Mouse (Mus musculus): ENCODE measurements around the gene Fbxw7.

Gene Fbxw7

DNA sequence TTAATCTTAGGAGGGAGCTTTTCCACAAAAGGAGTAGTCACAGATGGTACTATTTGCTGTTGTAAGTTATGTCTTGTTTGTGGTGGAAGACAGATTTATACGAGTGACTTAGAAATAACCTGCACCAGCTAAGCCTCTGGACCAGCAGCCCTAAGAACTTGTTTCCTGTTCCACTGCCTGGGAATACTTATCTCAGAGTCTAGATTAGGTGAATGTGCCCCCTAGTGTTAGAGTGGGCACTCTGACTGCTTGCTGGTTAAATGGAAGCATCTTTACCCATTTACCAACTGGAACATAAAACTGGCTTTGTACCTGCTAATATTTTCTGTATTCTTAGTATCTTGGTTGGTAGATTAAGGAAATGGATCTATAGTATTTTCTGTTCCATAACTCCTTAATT, 74.6 kb downstream of the Fbxw7 start:
- DNase-seq (ENCODE audit: low spot score in 2 of 2) = no peak

DNA sequence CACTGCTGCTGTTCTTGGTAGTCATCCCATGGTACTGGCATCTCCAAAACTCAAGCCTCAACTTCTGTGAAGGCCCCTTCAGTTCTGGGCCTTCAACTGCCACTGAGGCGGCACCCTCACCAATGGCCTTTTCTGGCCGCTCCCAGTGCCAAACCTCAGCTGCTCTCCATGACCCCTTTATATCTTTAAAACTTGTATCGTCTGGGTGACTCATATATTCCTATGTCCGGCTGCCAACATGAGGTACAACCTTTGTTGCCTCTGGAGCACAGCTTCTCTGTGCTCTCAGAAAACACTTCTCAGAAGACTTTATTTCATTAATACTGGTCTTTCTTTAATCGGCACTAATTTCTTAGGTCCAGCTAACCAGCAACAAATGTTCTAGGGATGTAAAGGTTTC, 75.9 kb downstream of the Fbxw7 start:
- DNase-seq (ENCODE audit: low spot score in 2 of 2) = no peak

DNA sequence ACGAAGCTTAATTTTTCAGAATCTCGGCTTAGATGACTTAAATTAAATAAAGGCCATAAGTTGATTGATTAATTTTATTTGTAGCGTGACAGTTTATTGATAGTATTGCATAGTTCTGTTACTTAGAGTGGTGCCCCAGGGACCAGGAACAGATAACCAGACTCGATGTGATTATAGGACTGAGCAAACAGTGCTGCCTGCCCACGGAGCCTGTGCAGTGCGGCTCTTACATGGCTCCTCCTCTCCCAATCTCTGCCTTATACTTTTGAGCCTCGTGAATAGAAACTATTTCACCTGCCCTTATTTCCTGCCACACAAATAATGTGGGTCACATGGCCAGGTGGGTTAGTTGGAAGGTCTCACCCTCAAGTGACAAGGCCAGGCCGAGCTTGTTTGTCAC, 82.9 kb downstream of the Fbxw7 start:
- no peak for DNase-seq (ENCODE audit: low spot score in 2 of 2)

DNA sequence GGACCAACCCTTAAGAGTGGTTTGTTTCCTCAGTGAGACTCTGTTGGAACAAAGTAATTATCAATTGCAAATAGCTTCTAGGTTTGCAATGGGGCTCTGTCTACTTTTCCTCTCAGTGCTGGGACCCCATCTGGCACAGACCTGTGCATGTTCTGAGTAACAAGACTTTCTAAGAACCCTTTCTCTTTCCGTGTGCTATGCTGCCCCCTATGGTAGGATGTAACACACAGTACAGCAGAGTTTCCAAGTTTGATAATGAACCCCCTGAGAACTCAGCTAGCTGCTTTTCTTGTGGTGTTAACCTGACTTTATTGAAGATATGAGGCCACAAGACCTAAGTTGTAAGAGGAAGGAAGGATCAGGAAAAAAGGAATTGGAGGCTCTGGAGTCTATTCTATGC, 91.5 kb downstream of the Fbxw7 start:
- no peak for DNase-seq (ENCODE audit: low spot score in 2 of 2)

DNA sequence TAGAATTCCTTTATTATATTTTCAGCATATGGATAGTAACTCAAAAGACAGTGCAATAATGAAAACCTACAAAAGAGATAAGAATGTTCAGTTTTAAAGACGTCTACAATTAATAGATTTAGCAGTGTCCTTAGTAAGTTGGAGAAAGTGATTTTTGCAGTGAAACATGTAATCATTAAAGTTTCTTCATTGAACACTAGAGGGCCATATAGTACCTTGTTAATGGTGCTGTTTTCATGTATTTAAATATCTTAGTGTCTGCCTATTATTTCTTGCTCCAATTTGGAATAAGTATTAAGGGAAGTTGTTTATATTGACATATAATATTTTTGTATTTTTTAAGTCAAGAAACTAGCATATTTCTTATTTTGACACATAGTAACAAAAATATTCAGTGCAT, 99.2 kb downstream of the Fbxw7 start:
- DNase-seq (ENCODE audit: low spot score in 2 of 2) = no peak

DNA sequence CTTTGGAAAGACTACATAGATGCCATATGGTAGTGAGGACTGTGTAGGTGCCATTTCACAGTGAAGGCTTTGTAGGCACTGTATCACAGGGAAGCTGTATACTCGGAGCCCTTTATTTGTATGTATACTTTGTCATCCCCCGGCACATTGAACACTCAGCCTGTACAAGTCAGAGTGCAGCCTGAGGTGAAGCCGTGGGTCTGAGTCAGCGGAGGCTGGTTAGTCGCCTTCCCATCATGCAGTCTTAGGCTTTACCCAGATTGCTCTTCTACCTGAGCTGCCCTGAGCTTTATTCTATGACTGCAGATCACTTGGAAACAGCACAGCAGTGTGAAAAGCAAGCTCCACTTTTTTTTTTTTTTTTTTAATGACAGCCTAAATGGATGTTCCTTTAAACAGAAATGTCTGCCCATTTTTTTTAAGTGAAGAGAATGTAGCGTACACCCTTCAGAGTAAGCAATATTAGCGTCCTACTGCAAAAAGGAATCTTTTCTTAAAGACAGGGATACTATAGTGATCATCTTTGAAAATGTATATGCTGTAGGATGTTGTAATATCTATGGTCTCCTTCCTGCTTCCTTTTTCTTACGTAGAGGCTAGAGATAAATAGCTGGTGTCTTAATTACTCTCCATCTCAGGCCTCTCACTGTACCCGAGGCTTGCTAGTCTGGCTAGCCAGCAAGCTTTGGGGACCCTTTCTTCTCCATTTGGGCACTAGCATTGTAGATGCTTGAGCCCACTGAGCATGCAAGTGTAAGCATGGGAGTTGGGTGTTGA, 103.0 kb downstream of the Fbxw7 start:
- DNase-seq (ENCODE audit: low spot score in 2 of 2) = no peak

DNA sequence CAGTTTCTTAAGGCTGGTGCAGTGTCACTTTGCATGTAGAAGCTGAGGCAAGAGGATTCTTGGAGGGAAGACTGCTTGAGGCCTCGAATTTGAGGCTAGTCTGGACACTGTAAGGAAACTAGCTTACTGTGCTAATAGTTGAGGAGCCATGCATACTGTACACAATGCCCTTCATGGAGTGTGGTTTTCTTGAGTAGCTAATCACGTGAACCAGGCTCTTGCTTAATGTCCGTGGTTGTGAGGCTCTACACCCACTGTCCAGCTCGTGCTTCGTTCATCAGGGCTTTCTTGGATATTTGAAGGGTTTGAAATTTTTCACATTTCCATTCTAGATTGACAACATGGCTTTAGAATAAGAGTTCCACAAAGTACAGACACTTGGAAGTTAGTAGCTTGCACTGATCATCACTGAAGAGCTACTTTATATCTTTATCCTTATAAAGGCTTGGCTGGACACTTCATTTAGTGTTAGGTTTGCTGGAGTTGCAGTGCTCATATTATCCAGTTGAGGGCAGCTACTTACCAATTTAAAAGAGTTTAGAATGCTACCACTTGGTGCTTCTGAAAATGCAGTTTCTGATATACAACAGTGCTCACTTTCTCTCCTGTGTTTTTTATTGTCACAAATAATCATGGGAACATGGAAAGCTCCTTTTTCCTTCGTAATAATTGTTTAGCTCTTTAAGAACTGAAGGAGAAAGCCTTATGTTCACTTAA, 106.8 kb downstream of the Fbxw7 start:
- DNase-seq (ENCODE audit: low spot score in 2 of 2) = no peak

DNA sequence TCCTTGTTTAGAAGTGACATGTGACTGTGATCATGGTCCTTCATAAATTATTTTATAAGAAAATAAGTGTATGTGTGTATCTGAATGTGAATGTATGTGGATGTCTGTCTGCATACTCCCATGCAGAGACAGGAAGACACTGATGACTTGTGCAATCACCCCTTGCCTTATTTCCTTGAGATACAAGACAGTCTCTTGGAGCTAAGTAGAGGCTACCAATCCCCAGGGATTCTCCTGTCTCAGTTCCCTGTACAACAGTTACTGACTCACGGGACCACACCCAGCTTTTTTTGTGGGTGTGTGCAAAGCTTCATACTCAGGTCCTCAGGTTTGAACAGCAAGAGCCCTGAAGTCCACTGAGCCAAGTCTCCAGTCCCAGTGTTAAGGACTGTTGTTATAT, 108.2 kb downstream of the Fbxw7 start:
- no peak for DNase-seq (ENCODE audit: low spot score in 2 of 2)

DNA sequence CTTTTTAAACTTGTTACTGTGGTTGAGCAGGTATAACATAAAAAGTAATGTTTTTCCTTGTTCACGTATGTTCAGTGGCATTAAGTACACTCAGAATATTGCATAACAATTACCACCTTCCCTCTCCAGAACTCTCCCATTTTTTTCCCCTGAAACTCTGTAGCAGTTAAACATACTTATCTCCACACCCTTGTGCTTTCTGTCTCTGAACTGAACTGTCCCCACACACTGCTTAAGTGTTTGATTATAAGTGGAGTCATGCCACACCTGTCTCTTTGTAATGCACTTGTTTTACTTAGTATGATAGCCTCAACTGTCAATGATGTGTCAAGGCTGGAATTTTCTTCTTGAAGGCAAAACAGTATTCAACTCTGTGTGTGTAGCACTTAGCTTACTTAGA, 108.6 kb downstream of the Fbxw7 start:
- no peak for DNase-seq (ENCODE audit: low spot score in 2 of 2)

DNA sequence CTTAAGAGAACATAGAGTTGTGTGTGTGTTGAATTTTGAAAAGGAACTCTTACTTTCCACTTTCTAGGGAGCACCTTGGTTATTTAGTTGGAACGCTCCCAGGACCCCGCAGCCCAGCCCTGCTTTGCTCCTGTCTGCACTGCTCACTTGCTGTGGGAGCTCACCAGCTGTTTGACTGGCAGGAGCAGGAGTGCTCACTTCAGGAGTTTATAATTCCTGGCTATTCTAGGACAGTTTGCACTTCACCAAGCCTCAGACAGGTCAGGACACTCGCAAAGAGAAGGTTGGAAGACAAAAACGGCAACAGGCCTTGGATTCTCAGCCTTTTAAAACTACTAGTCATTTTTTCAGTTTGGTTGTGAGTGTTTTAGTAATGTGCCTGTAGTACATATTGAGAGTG, 110.2 kb downstream of the Fbxw7 start:
- DNase-seq (ENCODE audit: low spot score in 2 of 2) = no peak

DNA sequence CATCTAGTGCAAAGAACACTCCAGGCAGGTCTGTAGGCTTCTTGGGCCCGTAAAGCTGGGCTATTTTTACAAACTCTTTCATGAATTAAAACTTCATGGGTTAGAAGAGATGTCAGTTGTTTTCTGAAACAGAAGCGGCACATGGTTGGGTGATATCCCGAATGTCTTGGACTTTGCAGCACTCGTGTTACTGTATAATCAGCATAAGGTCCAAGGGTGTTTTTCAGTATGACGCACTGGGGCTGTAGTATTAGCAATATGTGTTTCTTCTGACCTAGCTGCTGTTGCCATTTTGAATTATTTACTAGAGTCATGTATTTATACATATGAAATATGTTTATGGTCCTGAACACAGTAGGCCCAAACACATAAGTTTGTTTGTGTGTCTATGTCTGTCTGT, 111.1 kb downstream of the Fbxw7 start:
- no peak for DNase-seq (ENCODE audit: low spot score in 2 of 2)

DNA sequence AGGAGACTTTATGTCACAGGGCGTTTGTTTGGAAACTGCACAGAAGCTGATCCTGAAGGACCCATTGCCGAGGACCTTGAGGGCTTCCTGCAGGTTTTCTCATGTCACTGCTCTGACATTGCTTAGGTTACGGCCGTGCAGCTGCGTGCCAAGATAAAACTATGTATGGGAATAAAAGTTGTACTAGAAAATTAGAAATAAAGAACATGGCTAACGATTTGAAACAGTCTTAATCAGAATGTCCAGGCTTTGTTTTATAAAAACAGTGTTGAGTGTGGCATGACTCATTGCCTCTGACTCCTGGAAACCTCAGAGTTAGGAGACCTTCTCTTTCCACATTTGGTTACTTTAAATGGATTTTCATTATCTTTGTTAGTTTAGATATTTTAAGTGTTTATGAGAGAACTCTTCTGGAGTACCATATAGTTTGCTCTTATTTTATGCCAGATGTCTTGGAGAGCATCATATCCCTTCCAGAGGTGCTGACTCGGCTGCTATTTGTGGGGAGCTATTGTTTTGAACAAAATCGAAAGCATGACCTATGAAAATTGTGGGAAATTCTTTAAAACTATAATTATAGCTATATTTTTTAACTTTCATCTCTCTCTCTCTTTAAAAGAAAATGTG, 112.2 kb downstream of the Fbxw7 start:
- DNase-seq (ENCODE audit: low spot score in 2 of 2) = no peak

DNA sequence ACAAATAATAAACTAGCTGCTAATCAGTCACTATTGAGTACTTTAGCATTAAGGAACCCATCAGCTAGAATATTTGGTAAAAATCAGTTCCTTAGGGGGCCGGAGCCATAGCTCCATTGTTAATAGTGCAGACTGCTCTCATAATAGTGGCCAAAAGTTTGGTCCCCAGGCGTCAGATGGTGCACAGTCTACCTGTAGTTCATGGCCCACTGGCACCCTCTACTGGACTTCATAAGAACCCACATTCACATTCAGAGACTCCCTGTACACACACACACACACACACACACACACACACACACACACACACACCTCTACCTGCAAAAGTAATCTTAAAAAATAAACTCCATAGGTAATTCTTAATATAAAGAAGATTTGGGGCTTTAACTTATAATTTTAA, 112.8 kb downstream of the Fbxw7 start:
- DNase-seq (ENCODE audit: low spot score in 2 of 2) = no peak

DNA sequence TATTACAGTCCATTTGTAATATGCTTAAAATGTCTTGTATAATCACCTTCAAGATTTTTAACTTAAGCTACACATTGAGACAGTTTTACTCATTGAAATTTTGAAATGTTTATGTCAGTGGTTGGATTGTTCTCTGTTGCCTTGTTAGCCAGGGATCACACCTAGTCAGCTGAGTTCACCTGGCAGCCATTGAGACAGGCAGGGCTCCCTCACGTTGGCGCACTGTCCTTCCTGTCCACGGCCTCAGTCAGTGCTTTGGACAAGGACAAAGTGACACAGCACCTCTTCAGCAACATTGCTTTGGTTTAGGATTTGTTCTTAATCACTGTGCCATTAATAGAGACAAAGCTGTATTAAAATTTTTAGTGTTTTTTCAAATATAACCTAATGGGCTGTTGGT, 114.1 kb downstream of the Fbxw7 start:
- DNase-seq (ENCODE audit: low spot score in 2 of 2) = no peak

DNA sequence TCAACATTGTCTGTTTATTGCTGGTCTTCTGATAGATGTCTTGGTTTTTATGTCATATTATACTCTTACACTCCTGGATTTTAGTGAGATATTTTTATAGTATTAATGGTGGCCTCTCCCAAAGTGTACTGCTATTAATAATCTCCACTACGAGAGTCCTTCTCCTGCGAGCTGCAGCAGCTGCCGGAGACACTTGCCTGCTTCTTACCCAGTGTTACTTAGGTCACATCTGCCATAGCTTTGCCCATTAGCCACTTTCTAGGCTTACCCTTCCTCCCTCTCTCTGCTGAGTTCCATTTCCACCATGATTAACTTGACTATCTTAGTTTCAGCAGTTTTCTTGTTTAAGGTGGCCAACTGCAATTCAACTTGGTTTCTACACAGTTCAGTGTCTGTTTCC, 115.6 kb downstream of the Fbxw7 start:
- no peak for DNase-seq (ENCODE audit: low spot score in 2 of 2)

DNA sequence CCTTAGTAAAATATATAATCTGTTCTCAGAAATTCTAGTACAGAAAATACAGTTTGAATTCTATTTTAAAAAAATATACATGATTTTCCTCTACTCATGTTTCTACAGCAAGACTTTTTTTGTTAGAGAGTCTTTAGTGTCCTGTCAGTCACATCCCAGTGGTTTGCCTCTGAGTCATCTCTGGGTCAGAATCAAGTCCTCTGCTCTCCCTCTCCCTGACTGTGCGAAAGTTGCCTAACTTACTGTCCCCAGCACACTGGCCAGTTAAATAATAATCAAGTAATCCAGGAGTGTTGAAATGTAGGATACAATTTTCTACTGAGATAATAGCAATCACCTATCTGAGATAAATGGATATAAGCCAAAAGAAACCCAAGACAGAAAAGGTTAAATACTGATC, 120.7 kb downstream of the Fbxw7 start:
- no peak for DNase-seq (ENCODE audit: low spot score in 2 of 2)

DNA sequence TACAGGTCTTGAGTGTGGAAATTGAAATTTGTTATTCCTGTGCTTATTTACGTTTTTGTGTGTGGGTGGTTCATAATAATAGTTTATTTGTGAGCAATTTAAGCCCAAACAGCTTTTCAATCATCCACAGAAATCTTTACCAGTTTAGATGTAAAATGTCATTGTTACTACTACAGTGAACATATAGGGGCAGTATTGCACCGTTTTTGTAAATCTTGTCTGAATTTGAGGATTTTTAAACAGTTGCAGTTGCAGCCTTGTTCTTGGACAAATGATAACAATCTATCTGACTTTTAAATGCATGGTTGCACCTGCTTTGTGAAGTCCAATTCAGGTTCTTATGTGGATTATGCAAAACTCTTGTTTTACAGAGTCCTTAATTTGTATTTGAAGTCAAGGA, 121.2 kb downstream of the Fbxw7 start:
- no peak for DNase-seq (ENCODE audit: low spot score in 2 of 2)

DNA sequence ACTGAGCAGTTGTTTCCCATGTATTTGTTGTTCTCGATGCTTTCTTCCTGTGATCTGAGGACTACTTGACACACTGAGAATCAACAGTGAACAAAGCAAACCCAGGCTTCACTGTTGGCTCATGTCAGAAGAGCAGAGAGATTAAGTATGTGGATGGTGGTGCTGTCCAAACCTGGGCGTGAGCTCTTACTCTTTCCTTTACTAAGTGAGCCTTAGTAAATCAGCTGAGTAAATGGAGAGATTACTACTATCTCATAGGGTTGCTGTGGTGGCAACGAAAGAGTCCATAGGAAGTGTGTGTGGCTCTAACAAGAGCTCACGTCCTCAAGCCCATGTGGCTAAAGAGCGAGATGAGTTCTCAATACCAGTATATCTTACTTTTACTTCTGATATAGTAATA, 121.9 kb downstream of the Fbxw7 start:
- DNase-seq (ENCODE audit: low spot score in 2 of 2) = no peak

DNA sequence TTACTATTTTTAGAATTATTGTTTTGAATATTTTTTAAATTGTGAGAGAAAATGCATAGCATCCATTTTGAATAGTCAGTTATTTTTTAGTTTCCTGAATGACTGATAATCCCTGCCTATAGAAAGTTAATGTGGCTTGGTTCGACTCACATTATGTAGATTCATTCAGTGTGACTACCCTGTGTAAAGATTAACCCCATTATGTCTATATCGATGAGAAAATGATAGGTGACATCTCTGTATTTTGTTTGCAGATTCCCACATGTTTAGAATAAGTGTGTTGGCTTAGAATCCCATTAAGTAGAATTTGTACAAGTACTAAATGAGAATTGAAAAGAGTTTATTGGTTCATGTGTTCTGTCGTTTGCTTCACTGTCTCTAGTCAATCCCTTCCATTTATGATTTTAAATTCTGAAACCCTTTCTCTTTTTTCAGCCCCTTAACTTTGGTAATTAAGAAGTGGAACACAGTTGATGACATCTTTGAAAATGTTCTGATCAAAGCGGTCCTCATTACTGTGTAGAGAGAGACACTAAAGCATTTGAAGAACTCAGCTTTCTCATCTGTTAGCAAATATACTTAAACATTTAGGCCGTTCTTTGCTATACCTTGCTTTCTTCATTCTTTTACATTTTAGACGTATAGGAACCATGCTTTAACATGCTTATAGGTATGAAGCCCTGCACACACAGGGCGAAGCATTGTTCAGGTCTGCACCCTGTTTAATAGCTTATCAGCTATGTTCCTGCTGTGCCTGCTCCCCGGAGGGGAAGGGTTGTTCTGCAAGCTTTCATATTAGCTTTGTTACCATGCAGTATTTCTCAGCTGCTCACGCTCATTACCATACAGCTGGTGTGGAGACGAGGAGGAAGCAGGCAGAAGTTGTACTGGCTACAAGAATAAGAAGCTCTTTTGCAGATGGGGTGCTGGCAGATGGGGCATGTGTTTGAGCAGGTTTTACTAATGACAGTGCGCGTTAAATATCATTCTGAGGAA, 122.6 kb downstream of the Fbxw7 start:
- no peak for DNase-seq (ENCODE audit: low spot score in 2 of 2)

DNA sequence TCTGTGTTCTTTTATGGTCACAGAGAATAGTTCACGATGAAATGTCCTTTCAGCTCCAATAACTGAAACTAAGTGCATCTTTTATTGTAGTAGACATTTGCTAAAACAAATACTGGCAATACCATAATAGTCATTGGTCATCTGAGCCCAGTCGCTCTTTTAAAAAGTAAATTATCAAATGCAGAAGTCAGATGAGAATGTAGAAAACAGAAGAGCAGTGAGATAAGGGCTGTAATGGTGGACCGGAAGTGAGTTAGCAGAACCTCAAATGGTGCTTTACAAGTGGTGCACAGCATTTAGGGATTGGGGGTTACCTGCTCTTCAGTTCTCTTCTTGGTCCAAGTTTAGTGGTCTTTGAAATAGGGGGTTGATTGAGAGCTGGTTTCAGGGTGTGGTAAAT, 129.9 kb downstream of the Fbxw7 start:
- no peak for DNase-seq (ENCODE audit: low spot score in 2 of 2)

DNA sequence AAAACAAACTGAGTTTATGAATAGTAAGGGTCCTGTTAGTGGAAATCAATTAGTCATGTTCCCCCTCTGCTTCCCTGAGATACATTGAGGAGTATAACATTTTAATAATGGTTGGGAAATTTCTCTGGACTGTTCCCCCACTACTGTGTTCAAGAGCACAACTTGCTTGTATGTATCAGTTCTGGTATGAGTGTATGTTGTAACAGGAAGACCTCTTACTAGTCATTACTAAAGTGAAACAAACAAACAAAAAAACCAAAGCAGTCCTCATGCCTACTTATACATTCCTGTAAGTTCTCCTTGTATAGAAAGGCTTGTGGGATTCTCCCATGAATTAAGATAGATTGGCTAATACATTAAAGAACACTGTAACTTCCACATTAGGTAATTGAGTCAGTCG, 131.3 kb downstream of the Fbxw7 start:
- DNase-seq (ENCODE audit: low spot score in 2 of 2) = no peak

DNA sequence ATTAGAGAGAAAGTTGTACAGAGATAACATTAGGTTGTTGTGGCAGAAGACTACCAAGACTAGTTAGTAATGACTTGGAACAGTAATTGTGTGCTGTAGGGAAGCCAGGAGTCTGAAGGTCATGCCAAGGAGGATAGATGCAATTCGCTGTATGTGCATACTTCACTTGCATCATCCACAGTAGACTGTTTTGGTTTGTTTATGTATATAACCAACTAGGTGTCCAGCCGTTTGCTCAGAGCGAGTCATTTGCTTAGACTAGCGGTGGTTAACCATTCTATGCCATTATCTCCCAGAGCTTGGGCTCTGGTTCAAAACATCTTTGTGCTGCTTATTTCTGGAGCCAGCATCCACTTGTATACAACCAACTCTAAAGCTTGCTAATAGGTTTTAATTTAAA, 134.3 kb downstream of the Fbxw7 start:
- DNase-seq (ENCODE audit: low spot score in 2 of 2) = no peak

All from urinary bladder, postnatal 4 days (tissue).